Mouse (Mus musculus) spleen, adult 2 months (tissue): Measurements from ENCODE around the gene Adat1. TPM values are rescaled to one million over a fixed set of nuclear protein-coding genes. Genes with fewer than 3 reads are reported as not detected.
A peak's percentile ranks its signal among the peaks of the same experiment; 100 is the strongest.

ENCODE experiments used
- DNase-seq, 2 experiments: peaks; one replicate each; pipeline versions ENCODE4 v3.0.0 to v3.0.0-alpha.2; 2012 to 2021; ENCODE audit warnings: low spot score in 2 of 2, low read depth in 1 of 2
- H3K27ac ChIP-seq: fragments of 200-500 bp; 2 replicates; pipeline ENCODE4 v1.5.1; 2012; ENCODE audit warnings: low read length, inconsistent platforms; ENCODE audit not compliant: insufficient read depth
- H3K27me3 ChIP-seq: fragments of 200-500 bp; 2 replicates; pipeline ENCODE4 v1.6.1; 2012; ENCODE audit warnings: mild to moderate bottlenecking, moderate library complexity, low read length, inconsistent platforms; ENCODE audit not compliant: control insufficient read depth, insufficient read depth
- H3K36me3 ChIP-seq: fragments of 200-500 bp; 2 replicates; pipeline ENCODE4 v1.6.1; 2012; ENCODE audit warnings: mild to moderate bottlenecking, low read length, inconsistent platforms; ENCODE audit not compliant: control insufficient read depth, insufficient read depth
- H3K4me1 ChIP-seq: fragments of 200-500 bp; 2 replicates; pipeline ENCODE4 v1.6.1; 2011; ENCODE audit warnings: inconsistent platforms; ENCODE audit not compliant: control insufficient read depth, insufficient read depth, insufficient read length
- H3K4me3 ChIP-seq: fragments of 200-500 bp; 2 replicates; pipeline ENCODE4 v1.5.1; 2011; ENCODE audit warnings: mild to moderate bottlenecking, inconsistent platforms; ENCODE audit not compliant: insufficient read depth, insufficient read length; ENCODE audit errors: extremely low read depth
- CTCF ChIP-seq: fragments of 200-500 bp; IDR thresholded peaks from 2 replicates; pipeline ENCODE4 v1.5.1; 2011; ENCODE audit warnings: mild to moderate bottlenecking, inconsistent platforms; ENCODE audit not compliant: insufficient read depth, insufficient read length, insufficient replicate concordance; ENCODE audit errors: extremely low read depth
- POLR2A ChIP-seq: fragments of 200-500 bp; IDR thresholded peaks from 2 replicates; pipeline ENCODE4 v1.6.1; 2011; ENCODE audit warnings: low read depth, low read length, inconsistent platforms
- WGBS: fragments of 180-500 bp; shearing (Covaris S2); methylation state at CpG from one replicate; pipeline ENCODE4 v1.1.7; 2018; 5-methylcytosine and 5-hydroxymethylcytosine counted together
- polyA plus RNA-seq: library from polyadenylated mRNA; depleted of rRNA; stranded (reverse); fragments of >200 nt; gene quantifications from 2 replicates; pipeline ENCODE4 v1.2.3, GENCODE M21; 2012

Gene Adat1
- polyA plus RNA-seq, 1 experiment: 2.6 TPM

DNA sequence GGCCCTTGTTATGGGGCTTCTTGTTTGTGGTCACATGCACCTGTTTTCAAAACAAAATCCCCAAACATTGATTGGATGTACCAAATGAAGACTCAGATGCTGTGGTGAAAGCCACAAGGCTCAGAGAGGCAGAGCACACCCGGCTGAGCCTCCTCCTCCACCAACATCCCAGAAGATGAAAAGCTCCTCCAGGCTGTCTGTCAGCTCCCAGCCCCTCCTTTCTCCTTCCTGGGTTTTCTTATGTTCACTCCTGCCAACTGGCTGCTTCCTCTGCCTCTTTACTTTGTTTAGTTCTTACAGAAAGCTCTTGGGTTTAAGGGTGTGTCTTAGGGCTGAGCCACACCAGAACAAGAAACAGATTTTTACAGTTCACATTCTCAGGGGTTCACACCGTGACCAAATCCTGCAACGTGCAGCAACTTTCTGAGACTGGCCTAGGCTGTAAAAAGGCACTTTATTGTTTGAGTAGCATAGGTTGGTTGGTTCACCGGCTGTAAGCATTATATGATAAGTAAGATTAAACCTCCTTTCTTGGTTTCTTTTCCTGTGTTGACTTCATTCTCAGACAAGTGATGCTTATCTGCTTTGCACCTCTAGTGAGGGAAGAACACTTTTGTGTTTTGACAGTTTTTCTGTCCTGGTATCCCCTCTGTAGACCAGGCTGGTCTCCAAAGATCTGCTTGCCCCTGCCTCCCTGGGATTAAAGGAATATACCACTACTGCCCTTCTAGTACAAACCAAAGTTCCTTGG lies 37.1 kb downstream of the Adat1 start:
- peaks cover 3% of the 10 kb centered on the region; the same call in 1 of the 2 replicates for H3K36me3 ChIP-seq
- no peak overlapping the region for H3K27ac ChIP-seq
- H3K27me3 ChIP-seq: no peaks in the 10 kb centered on the region
- DNase-seq: no peak
- no peak for TF ChIP-seq POLR2A
- TF ChIP-seq CTCF: no peak
- H3K4me3 ChIP-seq: no peak overlapping the region
- H3K4me1 ChIP-seq: peaks cover 7% of the 10 kb centered on the region
- 73% methylated on average over 4 of the region's 4 CpGs for WGBS

DNA sequence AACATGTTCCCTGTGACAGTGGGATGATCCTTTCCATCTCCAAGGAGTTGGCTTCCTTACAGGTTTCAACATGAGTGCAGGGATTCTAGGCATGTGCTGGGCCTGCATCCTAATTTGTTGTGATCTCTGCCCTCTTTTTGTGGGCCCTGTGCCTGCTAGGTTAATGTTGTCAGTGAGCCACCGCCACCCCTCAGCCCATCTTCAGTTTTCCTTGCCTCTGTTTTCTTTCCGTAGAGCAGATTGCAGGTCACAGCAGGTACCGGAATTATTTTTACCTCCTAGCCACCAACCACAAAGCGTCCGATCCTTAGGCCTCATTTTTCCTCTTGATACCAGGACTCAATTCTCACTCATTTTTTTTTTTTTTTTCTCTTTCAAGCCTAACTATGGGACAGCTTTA lies 40.2 kb downstream of the Adat1 start:
- TF ChIP-seq CTCF (no peak), POLR2A (no peak)
- H3K27ac ChIP-seq: no peak overlapping the region
- peaks cover 3% of the 10 kb centered on the region; the same call in 1 of the 2 replicates for H3K36me3 ChIP-seq
- peaks cover 17% of the 10 kb centered on the region for H3K4me1 ChIP-seq
- no peaks in the 10 kb centered on the region for H3K27me3 ChIP-seq
- no peak overlapping the region for H3K4me3 ChIP-seq
- 96% methylated on average over 5 of the region's 5 CpGs for WGBS
- DNase-seq: no peak

DNA sequence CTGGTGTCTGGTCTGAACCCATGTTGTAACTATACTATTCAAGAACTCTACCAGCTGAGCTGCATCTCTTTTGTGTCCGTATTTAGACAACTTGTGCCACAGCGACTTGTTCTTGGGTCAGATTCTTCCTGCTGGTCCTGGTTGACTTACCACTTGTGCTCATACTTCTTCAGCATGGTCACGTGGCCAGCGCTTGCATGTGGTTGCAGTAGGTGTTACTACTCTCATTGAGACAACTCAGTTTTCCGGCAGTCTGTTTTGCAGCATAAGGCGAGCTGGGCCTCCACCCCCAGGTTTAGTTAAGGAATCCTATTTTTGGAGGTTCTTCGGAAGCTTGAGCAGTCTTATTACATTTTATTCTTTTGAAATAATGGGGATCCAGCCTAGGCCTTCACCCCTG lies 40.8 kb downstream of the Adat1 start:
- TF ChIP-seq POLR2A: no peak
- no peak for TF ChIP-seq CTCF
- WGBS: 67% methylated on average over 7 of the region's 7 CpGs
- Histone ChIP-seq H3K27ac (peak overlapping the region; percentile 49; the same call in 1 of the 2 replicates), H3K36me3 (peaks cover 6% of the 10 kb centered on the region; the same call in 1 of the 2 replicates), H3K4me3 (no peak overlapping the region), H3K4me1 (peaks cover 17% of the 10 kb centered on the region), H3K27me3 (no peaks in the 10 kb centered on the region)
- DNase-seq: peak in 1 of 2 experiments; percentile 81

DNA sequence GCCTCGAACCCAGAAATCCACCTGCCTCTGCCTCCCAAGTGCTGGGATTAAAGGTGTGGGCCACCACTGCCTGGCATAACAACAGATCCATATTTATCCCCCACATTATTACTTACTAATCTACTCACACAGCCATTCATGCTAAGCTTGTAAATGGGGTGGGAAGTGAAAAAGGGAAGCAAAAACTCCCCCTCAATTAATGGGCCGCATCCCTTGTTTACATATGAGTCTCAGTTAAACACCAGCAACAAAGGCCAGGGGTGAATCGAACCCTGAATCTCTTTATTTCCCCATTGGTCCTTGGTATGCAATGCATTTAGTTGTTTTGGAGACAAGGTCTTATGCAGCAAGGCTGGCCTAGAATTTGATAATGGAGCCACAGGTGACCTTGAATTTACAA lies 41.3 kb downstream of the Adat1 start:
- Histone ChIP-seq H3K36me3 (peaks cover 8% of the 10 kb centered on the region; the same call in 1 of the 2 replicates), H3K27ac (peak overlapping the region; percentile 49; the same call in 1 of the 2 replicates), H3K27me3 (no peaks in the 10 kb centered on the region), H3K4me3 (no peak overlapping the region), H3K4me1 (peaks cover 17% of the 10 kb centered on the region)
- no peak for TF ChIP-seq POLR2A
- TF ChIP-seq CTCF: no peak
- DNase-seq: no peak
- 51% methylated on average over 3 of the region's 3 CpGs for WGBS

DNA sequence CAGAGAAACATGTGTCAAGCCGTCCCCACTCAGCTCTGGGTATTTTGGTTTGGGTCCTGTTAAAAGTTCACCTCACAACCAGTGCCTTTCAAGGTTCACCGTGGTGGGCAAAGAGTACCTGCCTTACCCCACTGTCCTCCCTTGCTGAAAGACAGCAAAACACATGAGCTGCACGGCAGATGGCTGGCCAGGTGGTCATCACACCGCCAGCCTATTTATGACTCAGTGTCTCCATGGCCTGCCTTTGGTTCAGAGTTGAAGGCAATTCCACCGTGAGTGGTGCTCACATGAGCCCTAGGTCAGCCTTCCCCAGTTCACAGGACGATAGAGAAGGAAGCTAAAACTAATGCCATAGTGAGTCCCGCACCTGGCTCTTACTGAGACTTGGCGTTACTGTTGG lies 44.1 kb downstream of the Adat1 start:
- WGBS: 93% methylated on average over 8 of the region's 8 CpGs
- DNase-seq: no peak
- TF ChIP-seq POLR2A (no peak), CTCF (no peak)
- H3K36me3 ChIP-seq: peaks cover 12% of the 10 kb centered on the region; the same call in 1 of the 2 replicates
- peak overlapping the region; percentile 71 for H3K27ac ChIP-seq
- peaks cover 17% of the 10 kb centered on the region for H3K4me1 ChIP-seq
- H3K27me3 ChIP-seq: no peaks in the 10 kb centered on the region
- no peak overlapping the region for H3K4me3 ChIP-seq

DNA sequence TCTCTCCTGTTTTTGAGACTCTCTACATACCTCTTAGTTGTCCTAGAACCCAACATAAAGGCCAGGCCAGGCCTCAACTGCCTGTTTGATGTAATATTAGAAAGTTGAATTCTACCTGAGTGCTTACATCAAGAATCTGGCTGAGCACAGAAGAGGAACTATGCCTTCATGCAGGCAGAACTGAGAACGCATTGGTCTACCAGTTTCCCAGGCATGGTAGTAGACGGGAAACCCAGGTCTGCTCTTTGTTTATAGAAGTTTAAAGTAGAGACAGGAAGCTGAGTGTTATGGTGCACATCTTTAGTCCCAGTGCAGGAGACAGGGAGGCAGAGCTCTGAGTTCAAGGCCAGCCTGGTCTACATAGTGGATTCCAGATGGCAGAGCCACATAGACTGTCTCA lies 45.0 kb downstream of the Adat1 start:
- Histone ChIP-seq H3K27ac (peak overlapping the region; percentile 71), H3K36me3 (peaks cover 13% of the 10 kb centered on the region), H3K4me3 (no peak overlapping the region), H3K27me3 (no peaks in the 10 kb centered on the region), H3K4me1 (peaks cover 19% of the 10 kb centered on the region)
- DNase-seq: peak in 1 of 2 experiments; percentile 25
- no peak for TF ChIP-seq POLR2A
- no peak for TF ChIP-seq CTCF
- 13% methylated on average over 2 of the region's 2 CpGs for WGBS

DNA sequence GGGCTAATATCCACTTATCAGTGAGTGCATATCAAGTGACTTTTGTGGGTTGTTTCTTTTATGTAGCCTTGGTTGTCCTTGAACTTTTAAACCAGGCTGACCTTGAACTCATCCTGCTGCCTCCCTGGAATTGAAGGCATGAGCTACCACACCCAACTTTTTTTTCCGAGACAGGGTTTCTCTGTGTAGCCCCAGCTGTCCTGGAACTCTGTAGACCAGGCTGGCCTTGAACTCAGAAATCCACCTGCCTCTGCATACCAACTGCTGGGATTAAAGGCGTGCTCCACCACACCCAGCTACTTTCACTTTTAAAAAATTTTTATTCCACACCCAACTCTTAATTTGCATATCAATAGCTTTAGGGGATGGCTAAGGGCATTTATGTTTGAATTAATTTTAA lies 48.6 kb downstream of the Adat1 start:
- peaks cover 14% of the 10 kb centered on the region for H3K36me3 ChIP-seq
- WGBS: 89% methylated on average over 2 of the region's 2 CpGs

More for the DNA sequence above, 48.6 kb downstream of the Adat1 start:
- H3K27me3 ChIP-seq: no peaks in the 10 kb centered on the region
- no peak for TF ChIP-seq CTCF
- TF ChIP-seq POLR2A: no peak
- DNase-seq: no peak
- H3K4me1 ChIP-seq: peaks cover 20% of the 10 kb centered on the region
- no peak overlapping the region for H3K4me3 ChIP-seq
- no peak overlapping the region for H3K27ac ChIP-seq
